Comparison of ENCODE assay signal across 11 mouse cellular contexts in genomic region chr4:58034663-58035062, GRCm38 (mm10). TPM values are rescaled to one million over a fixed set of nuclear protein-coding genes. Genes with fewer than 3 reads are reported as not detected.
A peak's percentile ranks its signal among the peaks of the same experiment; 100 is the strongest.
DNase-seq lines count a peak whose midpoint lies in the region; ATAC-seq and TF ChIP-seq lines count a peak whose summit lies in the region.
"Had no signal": no experiment of that assay in that cellular context is flagged by ENCODE, and none has a peak within 500 bp of the region (broad histone marks: within the 10 kb centered on the region; RNA-seq: fewer than 3 reads in every experiment).

No protein-coding gene starts in this region.

- 0 out of 2 replicates have a peak overlapping the region, but pooled peaks have one; percentile 6 for H3K4me3 ChIP-seq in forebrain, embryonic 13.5 days
- no peak overlapping the region for H3K4me3 ChIP-seq in forebrain, embryonic 11.5 days (ENCODE audit: low read depth, low read length)
- H3K4me3 ChIP-seq in lung, postnatal 0 days (ENCODE audit: low read depth, low read length): peak overlapping the region; percentile 27
- peak overlapping the region; percentile 16; the same call in 1 of the 2 replicates for H3K4me3 ChIP-seq in kidney, postnatal 0 days (replicated peaks; ENCODE audit: low read depth, low read length)
- no peak overlapping the region for H3K4me3 ChIP-seq in neural tube, embryonic 14.5 days (ENCODE audit: low read depth, low read length)

- no peak for TF ChIP-seq CTCF in lung, postnatal 0 days (IDR thresholded peaks at IDR 0.05)
- no peak for TF ChIP-seq CTCF in kidney, postnatal 0 days (IDR thresholded peaks at IDR 0.05; ENCODE audit: low read depth)

- no peak for TF ChIP-seq EP300 in lung, postnatal 0 days (IDR thresholded peaks at IDR 0.05)

- H3K9ac ChIP-seq in forebrain, embryonic 13.5 days: no peak overlapping the region
- H3K9ac ChIP-seq in forebrain, embryonic 11.5 days (ENCODE audit: low read length): no peak overlapping the region
- H3K9ac ChIP-seq in lung, postnatal 0 days (replicated peaks; ENCODE audit: low read depth): no peak overlapping the region
- peak overlapping the region; percentile 19; the same call in 1 of the 2 replicates for H3K9ac ChIP-seq in kidney, postnatal 0 days (ENCODE audit: low read depth, low read length)
- no peak overlapping the region for H3K9ac ChIP-seq in neural tube, embryonic 14.5 days (replicated peaks; ENCODE audit: low read depth, low read length)

- WGBS in forebrain, embryonic 13.5 days: 48% methylated on average over 13 of the region's 13 CpGs
- 44% methylated on average over 13 of the region's 13 CpGs for WGBS in forebrain, embryonic 11.5 days
- WGBS in lung, postnatal 0 days: 38% methylated on average over 13 of the region's 13 CpGs
- WGBS in kidney, postnatal 0 days: 36% methylated on average over 13 of the region's 13 CpGs
- WGBS in neural tube, embryonic 14.5 days: 57% methylated on average over 13 of the region's 13 CpGs

- no peak for ATAC-seq in forebrain, embryonic 13.5 days
- no peak for ATAC-seq in forebrain, embryonic 11.5 days (replicated peaks; ENCODE audit: low FRiP score)
- ATAC-seq in lung, postnatal 0 days: no peak
- no peak for ATAC-seq in kidney, postnatal 0 days (replicated peaks; ENCODE audit: low FRiP score, low read depth)
- no peak for ATAC-seq in neural tube, embryonic 14.5 days (ENCODE audit: low read depth)

- no peak for DNase-seq in forebrain, embryonic 11.5 days (ENCODE audit: low spot score)
- no peak for DNase-seq in lung, postnatal 0 days (ENCODE audit: low spot score)
- DNase-seq in lung, postnatal 10 days: no peak
- no peak for DNase-seq in kidney, postnatal 0 days (ENCODE audit: low spot score)
- no peak for DNase-seq in gastrocnemius, postnatal 4 days (ENCODE audit: low spot score in 2 of 2)
- no peak for DNase-seq in frontal cortex, postnatal 36 days (ENCODE audit: low spot score in 2 of 2)
- DNase-seq: cerebellum, adult 2 months; right cerebral cortex, adult 18-20 months had no signal

- no peaks in the 10 kb centered on the region for H3K36me3 ChIP-seq in forebrain, embryonic 13.5 days (ENCODE audit: poor library complexity, severe bottlenecking)
- no peaks in the 10 kb centered on the region for H3K36me3 ChIP-seq in forebrain, embryonic 11.5 days (ENCODE audit: control insufficient read depth, insufficient read depth, low read length)
- H3K36me3 ChIP-seq in lung, postnatal 0 days (ENCODE audit: insufficient read depth, low read length): no peaks in the 10 kb centered on the region
- no peaks in the 10 kb centered on the region for H3K36me3 ChIP-seq in kidney, postnatal 0 days (ENCODE audit: insufficient read depth, low read length)
- no peaks in the 10 kb centered on the region for H3K36me3 ChIP-seq in neural tube, embryonic 14.5 days (ENCODE audit: control insufficient read depth, insufficient read depth, low read length)

- H3K9me3 ChIP-seq in forebrain, embryonic 13.5 days (replicated peaks): no peaks in the 10 kb centered on the region
- no peaks in the 10 kb centered on the region for H3K9me3 ChIP-seq in forebrain, embryonic 11.5 days (ENCODE audit: control insufficient read depth, low read length)
- no peaks in the 10 kb centered on the region for H3K9me3 ChIP-seq in lung, postnatal 0 days (ENCODE audit: low read length)
- H3K9me3 ChIP-seq in kidney, postnatal 0 days (replicated peaks; ENCODE audit: low read length): no peaks in the 10 kb centered on the region
- H3K9me3 ChIP-seq in neural tube, embryonic 14.5 days (ENCODE audit: control insufficient read depth, low read length): no peaks in the 10 kb centered on the region

- peak overlapping the region; percentile 46 for H3K4me2 ChIP-seq in forebrain, embryonic 13.5 days
- H3K4me2 ChIP-seq in forebrain, embryonic 11.5 days (ENCODE audit: low read depth, low read length, severe bottlenecking): no peak overlapping the region
- peak overlapping the region; percentile 46 for H3K4me2 ChIP-seq in lung, postnatal 0 days (replicated peaks; ENCODE audit: low read depth, low read length)
- peak overlapping the region; percentile 52 for H3K4me2 ChIP-seq in kidney, postnatal 0 days (ENCODE audit: low read length)
- H3K4me2 ChIP-seq in neural tube, embryonic 14.5 days (ENCODE audit: low read depth, low read length): 0 out of 2 replicates have a peak overlapping the region, but pooled peaks have one; percentile 16

- no peaks in the 10 kb centered on the region for H3K27me3 ChIP-seq in forebrain, embryonic 13.5 days
- no peaks in the 10 kb centered on the region for H3K27me3 ChIP-seq in forebrain, embryonic 11.5 days (ENCODE audit: control insufficient read depth, insufficient read depth, low read length)
- H3K27me3 ChIP-seq in lung, postnatal 0 days (replicated peaks; ENCODE audit: insufficient read depth, low read length): no peaks in the 10 kb centered on the region
- H3K27me3 ChIP-seq in kidney, postnatal 0 days (ENCODE audit: insufficient read depth, low read length): no peaks in the 10 kb centered on the region
- no peaks in the 10 kb centered on the region for H3K27me3 ChIP-seq in neural tube, embryonic 14.5 days (ENCODE audit: control insufficient read depth, insufficient read depth, low read length)

- 0 out of 2 replicates have a peak, but pooled peaks cover 6% of the 10 kb centered on the region for H3K4me1 ChIP-seq in forebrain, embryonic 13.5 days
- H3K4me1 ChIP-seq in forebrain, embryonic 11.5 days (replicated peaks; ENCODE audit: control insufficient read depth, insufficient read depth, low read length): no peaks in the 10 kb centered on the region
- H3K4me1 ChIP-seq in lung, postnatal 0 days (ENCODE audit: insufficient read depth, low read depth, low read length): peaks cover 3% of the 10 kb centered on the region; the same call in 1 of the 2 replicates
- H3K4me1 ChIP-seq in kidney, postnatal 0 days (replicated peaks; ENCODE audit: insufficient read depth, low read length): no peaks in the 10 kb centered on the region
- no peaks in the 10 kb centered on the region for H3K4me1 ChIP-seq in neural tube, embryonic 14.5 days (ENCODE audit: control insufficient read depth, insufficient read depth, low read length)

- no peak overlapping the region for H3K27ac ChIP-seq in forebrain, embryonic 13.5 days
- no peak overlapping the region for H3K27ac ChIP-seq in forebrain, embryonic 11.5 days (ENCODE audit: low read depth, low read length)
- H3K27ac ChIP-seq in lung, postnatal 0 days (ENCODE audit: low read length): no peak overlapping the region
- no peak overlapping the region for H3K27ac ChIP-seq in kidney, postnatal 0 days
- H3K27ac ChIP-seq in neural tube, embryonic 14.5 days (ENCODE audit: low read depth, low read length): no peak overlapping the region

RNA-seq across cellular contexts. Expression of gene Txndc8, which starts 25.7 kb away (rescaled TPM):
- polyA plus RNA-seq in forebrain, embryonic 13.5 days (2015; fragmentation: Nextera tagmentation; extraction: Ambion mirVana): not detected in 2 replicates
- polyA plus RNA-seq in forebrain, embryonic 11.5 days (2014; fragmentation: Nextera tagmentation; extraction: Ambion mirVana): not detected in 2 replicates
- polyA plus RNA-seq in lung, postnatal 0 days (2015; fragmentation: Nextera tagmentation; extraction: Ambion mirVana): not detected in 2 replicates
- polyA plus RNA-seq in kidney, postnatal 0 days (2015; fragmentation: Nextera tagmentation; extraction: Ambion mirVana): not detected in 2 replicates
- polyA plus RNA-seq in neural tube, embryonic 14.5 days (2014; fragmentation: Nextera tagmentation; extraction: Ambion mirVana): not detected in 2 replicates
- total RNA-seq in gastrocnemius, postnatal 4 days (2021): not detected
- total RNA-seq: granulocyte monocyte progenitor cell, adult 5-6 weeks had no signal
- polyA plus RNA-seq: cerebellum, adult 2 months had no signal

Comparison
In these comparisons a context has a peak if more than half of its experiments do, and no peak if none do; other contexts are left out.
1. H3K4me3 ChIP-seq: peak in forebrain, embryonic 13.5 days (single experiment), lung, postnatal 0 days (single experiment) and kidney, postnatal 0 days (single experiment); none in forebrain, embryonic 11.5 days (single experiment) and neural tube, embryonic 14.5 days (single experiment).